Mouse (Mus musculus): ENCODE data around the gene Lrig1. TPM values are rescaled to one million over a fixed set of nuclear protein-coding genes. Genes with fewer than 3 reads are reported as not detected.

Gene Lrig1
- polyA plus RNA-seq, 1 experiment: 12.1 TPM

- 55% methylated on average over 3 of the region's 3 CpGs for WGBS
- Histone ChIP-seq H3K27ac (ENCODE audit: insufficient read depth, low read depth, low read length) (no peak overlapping the region), H3K4me1 (ENCODE audit: control insufficient read depth, insufficient read depth, low read length) (peaks cover 13% of the 10 kb centered on the region), H3K36me3 (ENCODE audit: control insufficient read depth, insufficient read depth, low read length) (no peaks in the 10 kb centered on the region), H3K27me3 (replicated peaks; ENCODE audit: control insufficient read depth, insufficient read depth, low read length) (no peaks in the 10 kb centered on the region), H3K4me3 (ENCODE audit: insufficient read depth, low read depth, low read length) (no peak overlapping the region)
- no peak for TF ChIP-seq CTCF (conservative IDR thresholded peaks at IDR 0.05; ENCODE audit: insufficient read depth, insufficient read length, low read depth, low read length)
- DNase-seq: no peak
Observed at GRCm38 (mm10) chr6:94709832-94710231, 9.9 kb upstream of the Lrig1 start.

DNA sequence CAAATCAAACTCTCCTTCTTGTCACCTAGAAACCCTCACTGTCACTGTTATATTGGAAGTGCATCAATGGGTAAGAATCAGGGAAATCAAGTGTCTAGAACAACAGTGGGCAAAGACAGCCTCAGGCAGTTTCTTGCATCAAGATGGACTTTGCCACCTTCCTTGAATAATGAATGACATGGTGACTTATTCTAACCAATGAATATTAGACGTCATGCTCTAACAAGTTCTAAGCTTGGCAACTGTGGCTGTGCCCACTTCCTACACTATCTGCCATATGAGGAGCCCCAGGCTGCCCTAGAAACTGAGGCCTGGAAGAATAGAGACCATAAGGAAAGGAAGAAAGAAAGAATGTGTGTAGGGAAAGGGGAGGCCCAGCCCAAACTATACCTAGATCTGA is 9.2 kb upstream of the Lrig1 start:
- Histone ChIP-seq H3K4me1 (ENCODE audit: control insufficient read depth, insufficient read depth, low read length) (peaks cover 16% of the 10 kb centered on the region), H3K27me3 (replicated peaks; ENCODE audit: control insufficient read depth, insufficient read depth, low read length) (no peaks in the 10 kb centered on the region), H3K36me3 (ENCODE audit: control insufficient read depth, insufficient read depth, low read length) (no peaks in the 10 kb centered on the region), H3K4me3 (ENCODE audit: insufficient read depth, low read depth, low read length) (no peak overlapping the region), H3K27ac (ENCODE audit: insufficient read depth, low read depth, low read length) (no peak overlapping the region)
- peak; percentile 78 for DNase-seq
- WGBS: 29% methylated on average over 1 of the region's 1 CpGs
- no peak for TF ChIP-seq CTCF (conservative IDR thresholded peaks at IDR 0.05; ENCODE audit: insufficient read depth, insufficient read length, low read depth, low read length)
- no peak for TF ChIP-seq POLR2A (IDR thresholded peaks at IDR 0.05; ENCODE audit: low read depth, low read length)

DNA sequence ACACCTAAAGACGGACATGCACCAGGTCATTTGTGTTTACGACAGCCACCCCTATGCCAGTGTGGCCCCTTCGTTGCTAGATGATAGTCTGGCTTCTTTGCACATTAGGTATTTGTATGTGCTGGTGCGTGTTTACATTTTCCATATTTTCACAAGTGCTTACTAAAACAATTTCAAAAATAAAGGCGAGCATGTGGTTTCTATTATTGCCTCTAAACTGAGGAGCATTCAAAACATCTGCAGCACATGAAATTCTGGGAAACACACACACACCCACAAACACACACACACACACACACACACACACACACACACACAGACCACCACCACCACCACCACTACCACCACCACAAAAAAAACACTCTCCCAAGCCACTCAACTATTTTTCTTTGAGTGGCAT is 7.3 kb upstream of the Lrig1 start:
- no peak overlapping the region for H3K4me3 ChIP-seq (ENCODE audit: insufficient read depth, low read depth, low read length)
- no peak for DNase-seq
- TF ChIP-seq CTCF (conservative IDR thresholded peaks at IDR 0.05; ENCODE audit: insufficient read depth, insufficient read length, low read depth, low read length): no peak
- no peak for TF ChIP-seq POLR2A (IDR thresholded peaks at IDR 0.05; ENCODE audit: low read depth, low read length)
- WGBS: 88% methylated on average over 5 of the region's 5 CpGs
- no peaks in the 10 kb centered on the region for H3K27me3 ChIP-seq (replicated peaks; ENCODE audit: control insufficient read depth, insufficient read depth, low read length)
- peaks cover 16% of the 10 kb centered on the region for H3K4me1 ChIP-seq (ENCODE audit: control insufficient read depth, insufficient read depth, low read length)
- no peak overlapping the region for H3K27ac ChIP-seq (ENCODE audit: insufficient read depth, low read depth, low read length)
- no peaks in the 10 kb centered on the region for H3K36me3 ChIP-seq (ENCODE audit: control insufficient read depth, insufficient read depth, low read length)

DNA sequence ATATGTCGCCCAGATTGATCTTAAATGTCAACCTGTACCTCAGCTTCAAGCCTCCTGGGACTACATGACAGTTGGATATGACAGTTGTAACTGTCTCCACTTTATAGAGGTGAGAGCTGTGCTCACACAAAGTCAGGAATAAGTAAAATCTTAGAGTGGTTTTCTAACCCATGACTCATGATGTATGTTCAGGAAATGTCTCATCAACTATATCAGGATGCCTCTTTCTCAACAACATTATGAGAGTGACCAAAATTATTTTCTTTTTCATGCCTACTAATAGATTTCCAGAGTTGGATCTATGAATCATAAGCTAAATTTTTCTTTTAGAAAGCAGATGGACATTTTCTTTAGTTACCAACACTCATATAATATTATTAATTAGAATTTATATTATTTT is 6.0 kb upstream of the Lrig1 start:
- Histone ChIP-seq H3K4me1 (ENCODE audit: control insufficient read depth, insufficient read depth, low read length) (peaks cover 16% of the 10 kb centered on the region), H3K36me3 (ENCODE audit: control insufficient read depth, insufficient read depth, low read length) (no peaks in the 10 kb centered on the region), H3K27ac (ENCODE audit: insufficient read depth, low read depth, low read length) (no peak overlapping the region), H3K27me3 (replicated peaks; ENCODE audit: control insufficient read depth, insufficient read depth, low read length) (no peaks in the 10 kb centered on the region), H3K4me3 (ENCODE audit: insufficient read depth, low read depth, low read length) (no peak overlapping the region)
- TF ChIP-seq CTCF (conservative IDR thresholded peaks at IDR 0.05; ENCODE audit: insufficient read depth, insufficient read length, low read depth, low read length): no peak
- no peak for TF ChIP-seq POLR2A (IDR thresholded peaks at IDR 0.05; ENCODE audit: low read depth, low read length)
- 76% methylated on average over 1 of the region's 1 CpGs for WGBS
- no peak for DNase-seq

DNA sequence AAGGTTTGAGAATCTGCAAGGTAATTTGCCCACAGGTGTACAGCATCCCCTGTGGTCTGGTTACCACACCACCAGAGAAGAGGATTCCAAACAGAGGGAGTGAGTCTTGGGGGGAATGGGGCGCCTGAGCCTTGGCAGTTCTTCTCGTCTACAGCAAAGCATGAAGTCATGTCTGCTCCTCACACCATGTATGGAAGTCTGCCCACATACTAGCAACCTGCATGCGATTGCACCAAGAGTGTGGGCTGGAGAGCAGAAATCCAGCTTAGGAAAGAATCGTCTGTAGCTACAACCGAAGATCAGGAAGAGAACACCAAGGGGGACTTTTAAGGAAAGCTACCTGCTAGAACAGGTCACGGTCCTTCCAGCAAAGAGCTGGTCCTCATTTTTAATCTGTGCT is 3.0 kb upstream of the Lrig1 start:
- no peak for DNase-seq
- H3K4me1 ChIP-seq (ENCODE audit: control insufficient read depth, insufficient read depth, low read length): peaks cover 5% of the 10 kb centered on the region; the same call in 1 of the 2 replicates
- 95% methylated on average over 6 of the region's 6 CpGs for WGBS
- no peaks in the 10 kb centered on the region for H3K36me3 ChIP-seq (ENCODE audit: control insufficient read depth, insufficient read depth, low read length)
- TF ChIP-seq POLR2A (IDR thresholded peaks at IDR 0.05; ENCODE audit: low read depth, low read length) (no peak), CTCF (conservative IDR thresholded peaks at IDR 0.05; ENCODE audit: insufficient read depth, insufficient read length, low read depth, low read length) (no peak)
- no peaks in the 10 kb centered on the region for H3K27me3 ChIP-seq (replicated peaks; ENCODE audit: control insufficient read depth, insufficient read depth, low read length)
- H3K27ac ChIP-seq (ENCODE audit: insufficient read depth, low read depth, low read length): no peak overlapping the region
- H3K4me3 ChIP-seq (ENCODE audit: insufficient read depth, low read depth, low read length): no peak overlapping the region

- 1% methylated on average over 18 of the region's 18 CpGs for WGBS
- peak overlapping the region; percentile 37 for H3K4me3 ChIP-seq (ENCODE audit: insufficient read depth, low read depth, low read length)
- H3K4me1 ChIP-seq (ENCODE audit: control insufficient read depth, insufficient read depth, low read length): peaks cover 5% of the 10 kb centered on the region; the same call in 1 of the 2 replicates
- no peaks in the 10 kb centered on the region for H3K36me3 ChIP-seq (ENCODE audit: control insufficient read depth, insufficient read depth, low read length)
- peak; percentile 45 for DNase-seq
- peak overlapping the region; percentile 71; the same call in 1 of the 2 replicates for H3K27ac ChIP-seq (ENCODE audit: insufficient read depth, low read depth, low read length)
- TF ChIP-seq POLR2A (IDR thresholded peaks at IDR 0.05; ENCODE audit: low read depth, low read length): no peak
- TF ChIP-seq CTCF (conservative IDR thresholded peaks at IDR 0.05; ENCODE audit: insufficient read depth, insufficient read length, low read depth, low read length): peak; percentile 26; the same call in 1 of the 2 replicates
- no peaks in the 10 kb centered on the region for H3K27me3 ChIP-seq (replicated peaks; ENCODE audit: control insufficient read depth, insufficient read depth, low read length)
Observed at GRCm38 (mm10) chr6:94701071-94701470, 1.1 kb upstream of the Lrig1 start.

- Histone ChIP-seq H3K36me3 (ENCODE audit: control insufficient read depth, insufficient read depth, low read length) (no peaks in the 10 kb centered on the region), H3K4me1 (ENCODE audit: control insufficient read depth, insufficient read depth, low read length) (peaks cover 5% of the 10 kb centered on the region; the same call in 1 of the 2 replicates), H3K4me3 (ENCODE audit: insufficient read depth, low read depth, low read length) (peak overlapping the region; percentile 37), H3K27ac (ENCODE audit: insufficient read depth, low read depth, low read length) (peak overlapping the region; percentile 73), H3K27me3 (replicated peaks; ENCODE audit: control insufficient read depth, insufficient read depth, low read length) (no peaks in the 10 kb centered on the region)
- WGBS: 0% methylated on average over 8 of the region's 8 CpGs
- no peak for TF ChIP-seq CTCF (conservative IDR thresholded peaks at IDR 0.05; ENCODE audit: insufficient read depth, insufficient read length, low read depth, low read length)
- no peak for TF ChIP-seq POLR2A (IDR thresholded peaks at IDR 0.05; ENCODE audit: low read depth, low read length)
- peak; percentile 93 for DNase-seq
Observed at GRCm38 (mm10) chr6:94700612-94701011, 654 bp upstream of the Lrig1 start.

Measured in kidney, adult 2 months (tissue).